Mouse (Mus musculus) CD4-positive, CD25-positive, alpha-beta regulatory T cell, adult 2 months (primary cell): ENCODE measurements around the gene Rasgrf1.
A peak's percentile ranks its signal among the peaks of the same experiment; 100 is the strongest.

Experiments
- DNase-seq: peaks from one replicate; pipeline ENCODE4 v3.0.0-alpha.2; 2012; ENCODE audit warnings: low read depth, low spot score

The Rasgrf1 gene

GRCm38 (mm10) chr9:89906645-89907044 lies 3.1 kb upstream of the Rasgrf1 start:
- DNase-seq = no peak

DNA sequence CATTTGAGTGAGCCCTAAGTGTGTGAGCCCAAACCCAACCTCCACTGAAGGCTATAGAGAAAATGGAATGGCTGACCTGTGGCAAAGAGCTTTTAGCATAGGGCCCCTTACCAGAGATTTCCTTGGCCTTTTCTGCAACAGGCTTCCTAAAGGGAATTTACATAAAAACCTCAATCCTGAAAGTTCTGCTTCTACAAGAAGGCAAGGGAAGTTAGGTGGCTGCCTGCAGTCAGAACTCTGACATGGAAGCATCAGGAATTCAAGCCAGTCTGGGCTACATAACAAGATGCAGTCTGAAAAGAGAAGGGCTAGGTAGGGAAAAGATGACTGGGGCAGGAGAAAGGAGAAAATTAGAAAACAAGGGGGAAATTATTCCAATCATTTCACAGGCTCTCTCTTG lies 1.8 kb upstream of the Rasgrf1 start:
- no peak for DNase-seq

DNA sequence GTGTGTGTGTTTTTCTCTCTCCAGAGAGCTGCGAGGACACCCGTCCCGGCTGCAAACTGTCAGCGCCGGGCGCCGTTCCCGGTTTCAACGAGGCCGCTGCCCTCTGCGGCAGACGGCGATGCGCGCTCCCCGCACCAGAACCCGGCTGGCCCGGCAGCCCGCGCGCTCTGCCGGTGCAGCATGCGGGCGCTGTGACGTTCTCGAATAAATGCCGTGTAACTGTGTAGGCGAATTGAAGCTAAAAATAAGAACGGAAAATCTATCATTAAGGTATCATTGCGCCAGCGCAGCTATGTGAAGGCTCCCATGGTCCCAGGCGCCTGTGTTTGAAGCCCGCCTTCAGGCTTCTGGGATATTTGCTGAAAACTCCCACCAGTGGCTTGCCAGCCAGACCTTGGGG lies 1.1 kb upstream of the Rasgrf1 start:
- DNase-seq = no peak

- no peak for DNase-seq
Measured at GRCm38 (mm10) chr9:89910011-89910400, 298 bp downstream of the Rasgrf1 start.

DNA sequence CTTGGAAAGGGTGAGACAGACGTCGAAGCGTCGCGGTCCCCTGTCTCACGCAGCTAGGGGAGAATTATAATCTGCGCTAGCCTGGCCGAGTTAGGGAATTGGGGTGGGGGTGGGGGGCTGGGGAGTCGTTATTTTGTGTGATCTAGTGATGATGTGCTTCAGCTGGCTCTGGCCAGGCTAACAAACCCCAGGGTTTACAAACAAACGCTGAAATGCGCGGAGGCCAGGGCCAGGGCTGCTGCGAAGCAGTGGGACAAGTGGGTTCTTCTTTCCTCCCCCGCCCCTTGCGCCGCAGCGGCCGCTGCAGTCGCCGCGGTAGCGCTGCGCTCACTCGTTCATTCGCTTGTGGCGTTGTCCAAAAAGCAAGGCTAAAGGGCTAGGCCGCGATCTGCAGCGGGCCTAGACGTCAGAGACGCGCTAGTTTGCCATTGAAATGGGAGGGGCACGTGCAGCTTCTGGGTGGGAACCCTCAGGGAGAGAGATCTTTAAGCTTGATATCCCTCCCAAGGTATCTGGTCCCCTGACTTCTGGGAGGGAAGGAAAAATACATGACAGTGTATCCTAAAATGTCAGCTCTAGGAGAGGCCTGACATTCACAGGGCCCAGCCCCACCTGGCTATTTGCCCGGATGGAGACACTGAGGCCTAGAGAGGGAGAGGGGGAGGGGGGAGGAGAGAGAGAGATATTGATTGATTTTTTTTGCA lies 1.2 kb downstream of the Rasgrf1 start:
- no peak for DNase-seq

DNA sequence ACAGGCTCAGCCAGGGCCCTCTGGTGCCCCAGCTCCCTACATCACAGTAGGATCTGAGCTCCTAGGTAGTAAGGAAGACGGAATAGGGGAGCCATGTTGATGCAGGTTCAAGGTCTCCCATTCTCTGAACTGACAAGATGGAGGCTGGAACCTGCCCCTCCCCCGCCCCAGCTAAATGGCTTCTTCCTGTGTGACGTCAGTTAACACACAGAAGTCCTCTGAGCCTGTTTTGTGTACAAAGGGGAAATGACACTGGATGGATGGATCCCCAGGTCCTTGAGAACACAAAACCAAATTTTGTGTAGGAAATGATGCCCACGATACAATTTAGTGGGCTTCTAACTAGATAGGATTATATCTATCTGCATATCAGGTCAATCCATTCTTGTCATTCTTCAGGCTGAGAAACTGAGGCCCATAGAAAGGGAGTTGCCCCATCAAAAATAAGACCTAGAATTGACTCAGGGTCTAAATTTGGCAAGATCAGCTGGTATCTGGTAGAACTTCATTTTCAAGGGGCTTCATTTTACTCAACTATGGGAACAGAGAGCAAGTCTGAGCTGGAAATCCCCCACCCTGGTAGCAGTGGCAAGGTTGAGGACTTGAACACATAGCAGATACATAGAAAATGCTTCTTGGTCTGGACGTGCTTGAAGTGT lies 2.3 kb downstream of the Rasgrf1 start:
- no peak for DNase-seq

DNA sequence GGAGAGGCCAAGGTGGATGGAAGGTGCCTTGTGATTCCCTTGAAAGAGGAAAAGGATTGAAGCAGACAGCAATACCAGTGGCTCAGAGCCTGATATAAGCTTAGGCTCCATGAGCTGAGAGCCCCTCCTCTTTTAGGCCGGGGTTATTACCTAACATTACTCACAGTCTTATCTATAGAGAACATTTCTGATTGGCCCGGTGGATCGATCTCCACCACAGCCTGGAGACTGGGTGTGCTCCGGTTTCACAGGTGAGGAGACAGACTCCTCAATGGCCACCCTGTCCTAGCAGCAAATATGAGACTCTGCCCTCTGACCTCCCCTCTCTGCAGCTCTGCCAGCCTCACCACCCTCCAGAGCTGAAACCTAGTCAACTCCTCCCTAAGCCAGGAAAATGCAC lies 3.4 kb downstream of the Rasgrf1 start:
- DNase-seq = no peak

GRCm38 (mm10) chr9:89916471-89916870 lies 6.8 kb downstream of the Rasgrf1 start:
- no peak for DNase-seq

DNA sequence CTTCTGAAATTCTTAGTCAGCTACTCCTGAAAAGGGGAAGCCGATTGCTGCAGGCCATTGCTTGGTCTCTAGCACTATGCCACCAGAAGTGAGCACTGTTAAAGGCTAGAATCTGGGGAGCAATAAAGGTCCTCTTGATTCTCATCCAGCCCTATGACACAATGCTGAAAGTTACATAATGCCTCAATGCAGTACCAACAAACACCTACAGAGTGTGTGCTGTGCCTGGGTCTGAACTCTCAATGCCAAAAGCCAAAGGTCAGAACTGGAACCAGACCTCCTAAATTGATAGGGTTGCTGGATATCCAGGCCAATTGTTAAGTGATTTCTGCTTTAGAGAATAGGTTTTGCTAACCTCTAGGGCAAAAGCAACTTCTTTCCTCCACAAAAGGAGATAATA lies 7.7 kb downstream of the Rasgrf1 start:
- DNase-seq = no peak

DNA sequence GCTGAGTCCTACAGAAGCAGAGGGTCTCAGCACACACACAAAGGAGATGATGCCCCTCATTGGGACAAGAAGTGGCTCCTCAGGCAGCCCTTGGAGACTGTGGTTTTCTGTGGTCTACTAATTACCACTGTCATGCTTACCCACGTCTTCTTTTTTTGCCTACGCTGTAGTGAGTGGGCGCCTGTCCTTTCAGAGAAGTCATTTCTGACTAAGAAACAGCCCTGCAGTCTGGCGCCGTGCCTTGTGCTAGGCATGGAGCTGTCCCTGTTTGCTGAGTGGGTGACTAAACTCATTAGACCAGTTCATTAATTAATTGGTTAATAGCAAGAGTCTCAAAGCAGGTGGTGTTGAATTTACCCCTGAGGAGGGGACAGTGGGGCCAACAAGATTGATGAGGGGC lies 9.1 kb downstream of the Rasgrf1 start:
- DNase-seq = no peak

DNA sequence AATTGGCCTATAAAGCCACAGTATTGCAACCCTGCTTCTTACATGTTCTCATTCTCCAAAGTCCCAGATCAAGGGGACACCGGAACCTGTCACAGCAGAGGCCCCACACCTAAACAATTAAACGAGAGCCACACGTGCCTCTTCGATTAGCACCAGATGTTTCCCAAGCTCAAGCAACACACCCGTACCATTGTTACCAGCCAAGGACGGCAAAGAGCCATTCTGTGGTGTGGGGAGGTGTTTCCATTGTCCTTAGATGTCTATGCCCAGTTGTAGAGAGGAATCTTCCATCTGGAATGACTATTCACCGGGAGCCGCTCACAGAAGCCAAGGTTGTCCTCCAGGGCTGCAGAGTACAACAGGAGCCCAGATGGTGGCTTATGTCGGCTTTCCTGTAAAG lies 11.4 kb downstream of the Rasgrf1 start:
- no peak for DNase-seq

GRCm38 (mm10) chr9:89922666-89923065 lies 13.0 kb downstream of the Rasgrf1 start:
- no peak for DNase-seq

DNA sequence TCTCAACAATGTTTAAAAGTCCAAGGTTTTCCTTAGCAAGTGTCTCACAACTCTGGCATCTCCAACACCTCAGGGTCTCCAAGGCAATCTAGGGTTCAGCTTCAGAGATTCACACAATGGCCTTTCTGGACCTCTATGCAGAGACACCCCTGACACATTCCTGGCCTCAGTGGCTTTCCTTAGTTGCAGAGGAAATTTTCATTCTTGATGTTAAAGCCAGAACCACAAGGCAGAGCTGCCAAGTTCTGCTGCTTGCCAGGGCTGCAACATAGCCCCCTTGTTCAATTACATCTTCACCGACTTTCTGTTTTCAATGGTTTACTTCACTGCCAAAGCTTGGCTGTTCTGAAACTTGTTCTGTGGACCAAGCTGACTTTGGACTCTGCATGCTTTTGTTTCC lies 15.1 kb downstream of the Rasgrf1 start:
- no peak for DNase-seq

GRCm38 (mm10) chr9:89928497-89928896 lies 18.8 kb downstream of the Rasgrf1 start:
- no peak for DNase-seq

- DNase-seq = peak; percentile 3
Measured at GRCm38 (mm10) chr9:89940428-89940827, 30.7 kb downstream of the Rasgrf1 start.

- DNase-seq = no peak
Measured at GRCm38 (mm10) chr9:89946830-89947229, 37.1 kb downstream of the Rasgrf1 start.

GRCm38 (mm10) chr9:89948602-89949001 lies 38.9 kb downstream of the Rasgrf1 start:
- no peak for DNase-seq

GRCm38 (mm10) chr9:89953596-89954215 lies 44.0 kb downstream of the Rasgrf1 start:
- no peak for DNase-seq

- no peak for DNase-seq
Measured at GRCm38 (mm10) chr9:89954860-89955479, 45.3 kb downstream of the Rasgrf1 start.

DNA sequence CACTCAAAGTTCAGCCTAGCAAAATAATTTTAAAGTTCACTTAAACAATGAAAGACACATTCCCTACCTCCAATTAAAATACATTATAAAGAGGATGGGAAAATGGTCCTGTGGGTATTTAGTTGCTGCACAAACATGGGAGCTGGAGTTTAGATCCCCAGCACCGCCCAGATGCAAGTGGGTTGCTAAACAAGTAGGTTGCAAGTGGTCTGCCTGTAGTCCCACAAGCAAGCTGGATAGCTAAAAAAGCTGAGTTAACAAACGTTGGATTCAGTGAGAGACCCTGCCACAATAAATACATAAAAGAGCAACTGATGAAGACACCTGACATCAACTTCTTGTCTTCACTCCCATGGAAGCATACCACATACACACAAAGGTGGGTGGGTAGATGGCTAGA lies 49.3 kb downstream of the Rasgrf1 start:
- no peak for DNase-seq

GRCm38 (mm10) chr9:89964091-89964490 lies 54.4 kb downstream of the Rasgrf1 start:
- DNase-seq = no peak

DNA sequence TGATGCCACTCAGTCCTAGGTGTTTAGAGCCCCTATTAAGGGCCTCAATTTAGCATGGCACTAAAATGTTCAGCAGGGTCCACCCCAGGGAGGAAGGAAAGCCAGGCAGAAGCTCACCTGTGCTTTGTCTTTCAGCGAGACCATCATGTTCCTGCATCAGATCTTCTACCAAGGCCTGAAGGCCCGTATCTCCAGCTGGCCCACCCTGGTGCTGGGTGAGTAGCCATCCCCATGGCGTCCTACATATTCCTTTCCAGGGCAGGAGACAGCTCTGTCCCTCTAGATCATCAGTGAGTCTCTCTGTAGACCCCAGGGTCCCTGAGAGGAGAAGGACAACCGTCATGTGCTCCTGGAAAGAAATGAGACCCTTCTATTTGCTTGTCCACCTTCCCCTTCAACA lies 58.0 kb downstream of the Rasgrf1 start:
- no peak for DNase-seq
